Mouse (Mus musculus) myocyte (in vitro differentiated cells): ENCODE data around the gene Slc22a12. TPM values are rescaled to one million over a fixed set of nuclear protein-coding genes. Genes with fewer than 3 reads are reported as not detected.

Experiments used
- H3K27me3 ChIP-seq: one replicate; pipeline ENCODE4 v1.6.1; 2011; ENCODE audit not compliant: control insufficient read depth, insufficient read depth, insufficient read length
- H3K36me3 ChIP-seq: one replicate; pipeline ENCODE4 v1.6.1; 2011; ENCODE audit not compliant: control insufficient read depth, insufficient read depth
- H3K4me2 ChIP-seq: one replicate; pipeline ENCODE4 v1.6.1; 2011; ENCODE audit warnings: low read depth, control low read depth
- H3K4me3 ChIP-seq: one replicate; pipeline ENCODE4 v1.5.1; 2011; ENCODE audit warnings: mild to moderate bottlenecking, control low read depth, moderate library complexity
- H3K79me2 ChIP-seq: one replicate; pipeline ENCODE4 v1.6.1; 2011; ENCODE audit not compliant: control insufficient read depth, insufficient read depth
- H3ac ChIP-seq: one replicate; pipeline ENCODE4 v1.6.1; 2011; ENCODE audit not compliant: control insufficient read depth, insufficient read length
- CEBPB ChIP-seq: IDR thresholded peaks from 2 replicates; pipeline ENCODE4 v1.6.1; 2011; ENCODE audit warnings: mild to moderate bottlenecking, moderate library complexity; ENCODE audit not compliant: poor library complexity, insufficient read depth, severe bottlenecking
- E2F4 ChIP-seq: IDR thresholded peaks from one replicate; pipeline ENCODE4 v1.6.1; 2011; ENCODE audit warnings: mild to moderate bottlenecking, control low read depth, moderate library complexity; ENCODE audit not compliant: insufficient read depth
- MAX ChIP-seq: IDR thresholded peaks from one replicate; pipeline ENCODE4 v1.6.1; 2011; ENCODE audit warnings: low read depth, mild to moderate bottlenecking, control low read depth
- MYOD1 ChIP-seq, 3 experiments: IDR thresholded peaks; one replicate each; pipeline ENCODE4 v1.6.1; 2011; ENCODE audit warnings: control low read depth in 2 of 3, low read depth in 2 of 3, mild to moderate bottlenecking in 2 of 3, moderate library complexity in 1 of 3; ENCODE audit not compliant: insufficient read length in 2 of 3, control insufficient read depth in 1 of 3
- MYOG ChIP-seq, 3 experiments: IDR thresholded peaks; one replicate each; pipeline ENCODE4 v1.6.1; 2011; ENCODE audit warnings: control low read depth in 2 of 3, low read depth in 2 of 3, mild to moderate bottlenecking in 2 of 3; ENCODE audit not compliant: insufficient read length in 2 of 3, control insufficient read depth in 1 of 3, insufficient read depth in 1 of 3
- POLR2A ChIP-seq: IDR thresholded peaks from one replicate; pipeline ENCODE4 v1.6.1; 2011; ENCODE audit warnings: low read depth, mild to moderate bottlenecking, control low read depth, moderate library complexity; ENCODE audit not compliant: insufficient read length
- POLR2AphosphoS2 ChIP-seq: IDR thresholded peaks from one replicate; pipeline ENCODE4 v1.6.1; 2011; ENCODE audit warnings: low read depth, control low read depth; ENCODE audit not compliant: insufficient read length
- REST ChIP-seq: IDR thresholded peaks from one replicate; pipeline ENCODE4 v1.6.1; 2011; ENCODE audit warnings: mild to moderate bottlenecking, control low read depth, moderate library complexity; ENCODE audit not compliant: insufficient read depth, insufficient read length
- SRF ChIP-seq: IDR thresholded peaks from one replicate; pipeline ENCODE4 v1.6.1; 2011; ENCODE audit warnings: low read depth; ENCODE audit not compliant: control insufficient read depth, insufficient read length
- TCF12 ChIP-seq: IDR thresholded peaks from one replicate; pipeline ENCODE4 v1.6.1; 2011; ENCODE audit warnings: mild to moderate bottlenecking, control low read depth; ENCODE audit not compliant: poor library complexity, insufficient read depth, severe bottlenecking
- TCF3 ChIP-seq: IDR thresholded peaks from one replicate; pipeline ENCODE4 v1.6.1; 2011; ENCODE audit warnings: low read depth, control low read depth; ENCODE audit not compliant: insufficient read length
- USF1 ChIP-seq: IDR thresholded peaks from one replicate; pipeline ENCODE4 v1.6.1; 2011; ENCODE audit warnings: low read depth, mild to moderate bottlenecking, control low read depth, moderate library complexity
- polyA plus RNA-seq: library from polyadenylated mRNA; unstranded; fragments of >200 nt; fragmentation: generic; extraction: Trizol; gene quantifications from one replicate; pipeline ENCODE4 v1.2.1, GENCODE M21; 2012; ENCODE audit warnings: missing spikeins

Gene Slc22a12
- polyA plus RNA-seq, 1 experiment: not detected

GRCm38 (mm10) chr19:6566450-6566849 is 23.6 kb upstream of the Slc22a12 start:
- H3K36me3 ChIP-seq: no peaks in the 10 kb centered on the region
- TF ChIP-seq POLR2AphosphoS2: no peak
- TF ChIP-seq TCF3: no peak
- TF ChIP-seq MAX: no peak
- no peak for TF ChIP-seq CEBPB
- no peak for TF ChIP-seq MYOD1 (IDR thresholded peaks at IDR 0.05; ENCODE audit: control insufficient read depth in 1 of 3, insufficient read length in 2 of 3, low read depth in 2 of 3)
- no peak for TF ChIP-seq TCF12
- TF ChIP-seq USF1: no peak
- no peak for TF ChIP-seq E2F4
- TF ChIP-seq MYOG (IDR thresholded peaks at IDR 0.05; ENCODE audit: control insufficient read depth in 1 of 3, insufficient read depth in 1 of 3, insufficient read length in 2 of 3, low read depth in 2 of 3): no peak
- no peak for TF ChIP-seq POLR2A
- TF ChIP-seq REST: no peak
- no peak for TF ChIP-seq SRF
- no peaks in the 10 kb centered on the region for H3K79me2 ChIP-seq
- H3ac ChIP-seq: no peak overlapping the region
- H3K27me3 ChIP-seq: peaks cover 36% of the 10 kb centered on the region
- H3K4me3 ChIP-seq: no peak overlapping the region
- no peak overlapping the region for H3K4me2 ChIP-seq

GRCm38 (mm10) chr19:6565136-6565535 is 22.3 kb upstream of the Slc22a12 start:
- TF ChIP-seq TCF12: no peak
- TF ChIP-seq MYOG (IDR thresholded peaks at IDR 0.05; ENCODE audit: control insufficient read depth in 1 of 3, insufficient read depth in 1 of 3, insufficient read length in 2 of 3, low read depth in 2 of 3): no peak
- TF ChIP-seq POLR2AphosphoS2: no peak
- TF ChIP-seq TCF3: no peak
- TF ChIP-seq MYOD1 (IDR thresholded peaks at IDR 0.05; ENCODE audit: control insufficient read depth in 1 of 3, insufficient read length in 2 of 3, low read depth in 2 of 3): no peak
- no peak for TF ChIP-seq REST
- TF ChIP-seq MAX: no peak
- TF ChIP-seq USF1: no peak
- TF ChIP-seq SRF: no peak
- TF ChIP-seq E2F4: no peak
- TF ChIP-seq POLR2A: no peak
- TF ChIP-seq CEBPB: no peak
- H3ac ChIP-seq: no peak overlapping the region
- H3K27me3 ChIP-seq: peaks cover 30% of the 10 kb centered on the region
- no peaks in the 10 kb centered on the region for H3K36me3 ChIP-seq
- no peaks in the 10 kb centered on the region for H3K79me2 ChIP-seq
- no peak overlapping the region for H3K4me3 ChIP-seq
- no peak overlapping the region for H3K4me2 ChIP-seq

- Histone ChIP-seq H3K4me3 (no peak overlapping the region), H3K27me3 (peaks cover 18% of the 10 kb centered on the region), H3K4me2 (no peak overlapping the region), H3K36me3 (no peaks in the 10 kb centered on the region), H3ac (no peak overlapping the region), H3K79me2 (no peaks in the 10 kb centered on the region)
- TF ChIP-seq POLR2A: no peak
- no peak for TF ChIP-seq TCF12
- no peak for TF ChIP-seq SRF
- TF ChIP-seq USF1: no peak
- no peak for TF ChIP-seq CEBPB
- no peak for TF ChIP-seq POLR2AphosphoS2
- no peak for TF ChIP-seq REST
- TF ChIP-seq MYOD1 (IDR thresholded peaks at IDR 0.05; ENCODE audit: control insufficient read depth in 1 of 3, insufficient read length in 2 of 3, low read depth in 2 of 3): no peak
- no peak for TF ChIP-seq TCF3
- TF ChIP-seq E2F4: no peak
Observed at GRCm38 (mm10) chr19:6560246-6560815, 17.5 kb upstream of the Slc22a12 start.

- Histone ChIP-seq H3K4me3 (no peak overlapping the region), H3K4me2 (no peak overlapping the region), H3K27me3 (peaks cover 14% of the 10 kb centered on the region), H3K36me3 (no peaks in the 10 kb centered on the region), H3K79me2 (no peaks in the 10 kb centered on the region), H3ac (no peak overlapping the region)
- no peak for TF ChIP-seq REST
- no peak for TF ChIP-seq POLR2AphosphoS2
- TF ChIP-seq SRF: no peak
- TF ChIP-seq USF1: no peak
- no peak for TF ChIP-seq TCF3
- TF ChIP-seq MAX: no peak
- TF ChIP-seq MYOD1 (IDR thresholded peaks at IDR 0.05; ENCODE audit: control insufficient read depth in 1 of 3, insufficient read length in 2 of 3, low read depth in 2 of 3): no peak
- TF ChIP-seq POLR2A: no peak
- TF ChIP-seq TCF12: no peak
- no peak for TF ChIP-seq MYOG (IDR thresholded peaks at IDR 0.05; ENCODE audit: control insufficient read depth in 1 of 3, insufficient read depth in 1 of 3, insufficient read length in 2 of 3, low read depth in 2 of 3)
- TF ChIP-seq E2F4: no peak
- no peak for TF ChIP-seq CEBPB
Observed at GRCm38 (mm10) chr19:6559576-6559975, 16.7 kb upstream of the Slc22a12 start.
